Mouse (Mus musculus): ENCODE data around the gene Snrpd3.

DNA sequence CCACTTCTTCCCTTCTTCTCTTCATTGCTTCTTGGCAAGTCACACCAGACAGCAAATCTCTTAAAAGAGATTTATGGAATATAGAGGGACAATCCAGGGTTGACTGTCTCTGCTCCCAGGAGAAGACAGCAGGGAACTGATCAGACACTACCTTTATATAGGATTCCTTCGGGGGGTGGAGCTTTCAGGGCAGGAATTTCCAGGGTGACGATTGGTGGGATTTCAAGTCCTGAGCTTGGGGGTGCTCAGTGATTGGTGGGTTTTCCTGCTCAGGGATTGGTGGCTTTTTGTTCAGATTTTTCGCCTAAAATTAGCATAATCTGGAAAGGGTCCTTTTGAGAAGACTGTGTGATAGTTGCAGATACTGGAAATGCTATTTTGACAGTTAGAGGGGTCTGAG lies 30.2 kb upstream of the Snrpd3 start:
- TF ChIP-seq FLI1 (IDR thresholded peaks at IDR 0.05; ENCODE audit: low read length), result no peak
- TF ChIP-seq GATA1 (IDR thresholded peaks at IDR 0.05; ENCODE audit: borderline replicate concordance, low read length), result no peak
